Mouse (Mus musculus) midbrain, embryonic 13.5 days (tissue): Measurements from ENCODE around the gene Tmem213. TPM values are rescaled to one million over a fixed set of nuclear protein-coding genes. Genes with fewer than 3 reads are reported as not detected.

Experiments
- ATAC-seq: fragments of 200-750 bp; cut with Nextera tagmentation; 2 replicates; pipeline ENCODE4 v1.8.0; 2017; ENCODE audit warnings: mild to moderate bottlenecking, moderate TSS enrichment, moderate library complexity
- H3K27ac ChIP-seq: fragments of 300-500 bp; sonication (generic); 2 replicates; pipeline ENCODE4 v1.5.1; 2015; ENCODE audit warnings: inconsistent platforms, mild to moderate bottlenecking, moderate library complexity
- H3K27me3 ChIP-seq: fragments of 300-500 bp; sonication (generic); 2 replicates; pipeline ENCODE4 v1.6.1; 2015; ENCODE audit warnings: mild to moderate bottlenecking, inconsistent platforms
- H3K36me3 ChIP-seq: fragments of 300-500 bp; sonication (generic); 2 replicates; pipeline ENCODE4 v1.6.1; 2015; ENCODE audit warnings: mild to moderate bottlenecking, inconsistent platforms
- H3K4me1 ChIP-seq: fragments of 300-500 bp; sonication (generic); replicated peaks from 2 replicates; pipeline ENCODE4 v1.6.1; 2015; ENCODE audit warnings: inconsistent platforms
- H3K4me2 ChIP-seq: fragments of 300-500 bp; sonication (generic); replicated peaks from 2 replicates; pipeline ENCODE4 v1.6.1; 2015; ENCODE audit warnings: moderate library complexity, mild to moderate bottlenecking, inconsistent platforms
- H3K4me3 ChIP-seq: fragments of 300-500 bp; sonication (generic); replicated peaks from 2 replicates; pipeline ENCODE4 v1.5.1; 2015; ENCODE audit warnings: mild to moderate bottlenecking, inconsistent platforms
- H3K9ac ChIP-seq: fragments of 300-500 bp; sonication (generic); replicated peaks from 2 replicates; pipeline ENCODE4 v1.6.1; 2015; ENCODE audit warnings: mild to moderate bottlenecking, inconsistent platforms
- H3K9me3 ChIP-seq: fragments of 300-500 bp; sonication (generic); 2 replicates; pipeline ENCODE4 v1.6.1; 2016; ENCODE audit warnings: mild to moderate bottlenecking, inconsistent platforms
- WGBS: fragments of 180-500 bp; shearing (Covaris S2); methylation state at CpG from one replicate; pipeline ENCODE4 v1.1.7; 2015; 5-methylcytosine and 5-hydroxymethylcytosine counted together
- polyA plus RNA-seq: library from polyadenylated mRNA; unstranded; fragments of >200 nt; fragmentation: Nextera tagmentation; extraction: Ambion mirVana; gene quantifications from 2 replicates; pipeline ENCODE4 v1.2.1, GENCODE M21; 2015

Tmem213 gene
- polyA plus RNA-seq, 1 experiment from 2014 or later: 0.27 TPM

GRCm38 (mm10) chr6:38120681-38121371 is 11.8 kb downstream of the Tmem213 start:
- H3K9me3 ChIP-seq: no peaks in the 10 kb centered on the region
- no peak for ATAC-seq
- no peak overlapping the region for H3K4me3 ChIP-seq
- H3K9ac ChIP-seq: no peak overlapping the region
- no peaks in the 10 kb centered on the region for H3K4me1 ChIP-seq
- peaks cover 24% of the 10 kb centered on the region for H3K36me3 ChIP-seq
- WGBS: 83% methylated on average over 9 of the region's 9 CpGs
- no peak overlapping the region for H3K4me2 ChIP-seq
- no peak overlapping the region for H3K27ac ChIP-seq
- H3K27me3 ChIP-seq: no peaks in the 10 kb centered on the region

- peaks cover 34% of the 10 kb centered on the region for H3K36me3 ChIP-seq
- ATAC-seq: no peak
- no peak overlapping the region for H3K27ac ChIP-seq
- no peaks in the 10 kb centered on the region for H3K4me1 ChIP-seq
- H3K9ac ChIP-seq: no peak overlapping the region
- WGBS: 91% methylated on average over 5 of the region's 5 CpGs
- no peak overlapping the region for H3K4me2 ChIP-seq
- H3K9me3 ChIP-seq: no peaks in the 10 kb centered on the region
- H3K4me3 ChIP-seq: no peak overlapping the region
- H3K27me3 ChIP-seq: no peaks in the 10 kb centered on the region
Observed at GRCm38 (mm10) chr6:38121843-38122242, 12.8 kb downstream of the Tmem213 start.

GRCm38 (mm10) chr6:38122791-38123190 is 13.7 kb downstream of the Tmem213 start:
- Histone ChIP-seq H3K9me3 (no peaks in the 10 kb centered on the region), H3K27ac (no peak overlapping the region), H3K4me1 (no peaks in the 10 kb centered on the region), H3K4me3 (no peak overlapping the region), H3K4me2 (no peak overlapping the region), H3K9ac (no peak overlapping the region), H3K36me3 (peaks cover 43% of the 10 kb centered on the region), H3K27me3 (no peaks in the 10 kb centered on the region)
- no peak for ATAC-seq
- WGBS: 69% methylated on average over 6 of the region's 6 CpGs

- H3K9ac ChIP-seq: no peak overlapping the region
- H3K4me1 ChIP-seq: no peaks in the 10 kb centered on the region
- no peak overlapping the region for H3K4me3 ChIP-seq
- H3K4me2 ChIP-seq: no peak overlapping the region
- no peak for ATAC-seq
- no peak overlapping the region for H3K27ac ChIP-seq
- H3K27me3 ChIP-seq: no peaks in the 10 kb centered on the region
- no peaks in the 10 kb centered on the region for H3K9me3 ChIP-seq
- H3K36me3 ChIP-seq: peaks cover 52% of the 10 kb centered on the region
- 79% methylated on average over 18 of the region's 18 CpGs for WGBS
Observed at GRCm38 (mm10) chr6:38123471-38124206, 14.6 kb downstream of the Tmem213 start.

- H3K27ac ChIP-seq: no peak within 1 kb of the TSS
- no peaks in the 10 kb centered on the region for H3K9me3 ChIP-seq
- no peak within 1 kb of the TSS for H3K9ac ChIP-seq
- H3K4me1 ChIP-seq: no peaks in the 10 kb centered on the region
- H3K4me3 ChIP-seq: no peak within 1 kb of the TSS
- H3K4me2 ChIP-seq: no peak within 1 kb of the TSS
- no peak for ATAC-seq
- H3K27me3 ChIP-seq: no peaks in the 10 kb centered on the region
- peaks cover 55% of the 10 kb centered on the region for H3K36me3 ChIP-seq
- WGBS: 94% methylated on average over 7 of the region's 7 CpGs
Observed at GRCm38 (mm10) chr6:38124207-38124835, 15.3 kb downstream of the Tmem213 start, which contains the start of gene Atp6v0a4. Atp6v0a4 (minus strand) TSS chr6:38124586.

- H3K4me2 ChIP-seq: no peak overlapping the region
- no peaks in the 10 kb centered on the region for H3K9me3 ChIP-seq
- no peaks in the 10 kb centered on the region for H3K27me3 ChIP-seq
- no peak overlapping the region for H3K4me3 ChIP-seq
- H3K27ac ChIP-seq: no peak overlapping the region
- H3K36me3 ChIP-seq: peaks cover 61% of the 10 kb centered on the region
- WGBS: 93% methylated on average over 5 of the region's 5 CpGs
- no peaks in the 10 kb centered on the region for H3K4me1 ChIP-seq
- no peak overlapping the region for H3K9ac ChIP-seq
- ATAC-seq: no peak
Observed at GRCm38 (mm10) chr6:38124882-38125281, 15.8 kb downstream of the Tmem213 start.

- H3K27ac ChIP-seq: no peak overlapping the region
- ATAC-seq: no peak
Observed at GRCm38 (mm10) chr6:38125462-38125861, 16.4 kb downstream of the Tmem213 start.

GRCm38 (mm10) chr6:38128115-38128514 is 19.1 kb downstream of the Tmem213 start:
- WGBS: 93% methylated on average over 14 of the region's 14 CpGs
- H3K27me3 ChIP-seq: no peaks in the 10 kb centered on the region
- H3K27ac ChIP-seq: no peak overlapping the region
- H3K9ac ChIP-seq: no peak overlapping the region
- H3K9me3 ChIP-seq: no peaks in the 10 kb centered on the region
- H3K4me2 ChIP-seq: no peak overlapping the region
- no peak overlapping the region for H3K4me3 ChIP-seq
- H3K4me1 ChIP-seq: no peaks in the 10 kb centered on the region
- peaks cover 87% of the 10 kb centered on the region for H3K36me3 ChIP-seq
- no peak for ATAC-seq

More at GRCm38 (mm10) chr6:38125462-38125861, 16.4 kb downstream of the Tmem213 start:
- 98% methylated on average over 3 of the region's 3 CpGs for WGBS
- peaks cover 66% of the 10 kb centered on the region for H3K36me3 ChIP-seq
- H3K27me3 ChIP-seq: no peaks in the 10 kb centered on the region
- H3K4me2 ChIP-seq: no peak overlapping the region
- H3K4me1 ChIP-seq: no peaks in the 10 kb centered on the region
- no peak overlapping the region for H3K4me3 ChIP-seq
- H3K9me3 ChIP-seq: no peaks in the 10 kb centered on the region
- no peak overlapping the region for H3K9ac ChIP-seq

GRCm38 (mm10) chr6:38129883-38130282 is 20.8 kb downstream of the Tmem213 start:
- ATAC-seq: no peak
- 98% methylated on average over 5 of the region's 5 CpGs for WGBS
- H3K36me3 ChIP-seq: peaks cover 77% of the 10 kb centered on the region
- no peaks in the 10 kb centered on the region for H3K9me3 ChIP-seq
- H3K4me1 ChIP-seq: no peaks in the 10 kb centered on the region
- no peaks in the 10 kb centered on the region for H3K27me3 ChIP-seq
- no peak overlapping the region for H3K27ac ChIP-seq
- no peak overlapping the region for H3K4me2 ChIP-seq
- H3K4me3 ChIP-seq: no peak overlapping the region
- no peak overlapping the region for H3K9ac ChIP-seq

- H3K36me3 ChIP-seq: peaks cover 78% of the 10 kb centered on the region
- WGBS: 93% methylated on average over 4 of the region's 4 CpGs
- H3K4me2 ChIP-seq: no peak overlapping the region
- H3K9me3 ChIP-seq: no peaks in the 10 kb centered on the region
- no peak overlapping the region for H3K27ac ChIP-seq
- no peaks in the 10 kb centered on the region for H3K4me1 ChIP-seq
- no peak overlapping the region for H3K9ac ChIP-seq
- H3K27me3 ChIP-seq: no peaks in the 10 kb centered on the region
- ATAC-seq: no peak
- no peak overlapping the region for H3K4me3 ChIP-seq
Observed at GRCm38 (mm10) chr6:38131801-38132231, 22.8 kb downstream of the Tmem213 start.

GRCm38 (mm10) chr6:38134806-38135559 is 25.9 kb downstream of the Tmem213 start:
- ATAC-seq: peak; percentile 63
- no peak overlapping the region for H3K4me2 ChIP-seq
- no peaks in the 10 kb centered on the region for H3K9me3 ChIP-seq
- H3K27me3 ChIP-seq: no peaks in the 10 kb centered on the region
- no peak overlapping the region for H3K9ac ChIP-seq
- H3K36me3 ChIP-seq: peaks cover 71% of the 10 kb centered on the region
- 86% methylated on average over 8 of the region's 8 CpGs for WGBS
- no peak overlapping the region for H3K27ac ChIP-seq
- no peak overlapping the region for H3K4me3 ChIP-seq
- no peaks in the 10 kb centered on the region for H3K4me1 ChIP-seq
